Comparison of ENCODE assay signal across 23 mouse cellular contexts in genomic region chr1:64721034-64721587, GRCm38 (mm10). TPM values are rescaled to one million over a fixed set of nuclear protein-coding genes. Genes with fewer than 3 reads are reported as not detected.
A peak's percentile ranks its signal among the peaks of the same experiment; 100 is the strongest.
DNase-seq lines count a peak whose midpoint lies in the region; ATAC-seq lines count a peak whose summit lies in the region.
"Had no signal": no experiment of that assay in that cellular context is flagged by ENCODE, and none has a peak within 500 bp of the region (broad histone marks: within the 10 kb centered on the region; RNA-seq: fewer than 3 reads in every experiment).

No protein-coding gene starts in this region.

- no peak for DNase-seq in embryonic facial prominence, embryonic 11.5 days (ENCODE audit: low spot score)
- no peak for DNase-seq in embryonic facial prominence, embryonic 10.5 days (ENCODE audit: low spot score)
- DNase-seq in midbrain, embryonic 11.5 days (ENCODE audit: low spot score, missing footprints), result no peak
- peak; percentile 33 for DNase-seq in hindbrain, embryonic 14.5 days (ENCODE audit: low spot score)
- DNase-seq in neural tube, embryonic 10.5 days (ENCODE audit: extremely low spot score, low spot score), result no peak
- DNase-seq in kidney, adult 8-10 months, result no peak
- DNase-seq: adrenal gland, postnatal 14 days; cerebellum, adult 9-10 months; heart, postnatal 4 days; kidney, postnatal 4 days; layer of hippocampus, adult 9-11 months; left cerebral cortex, postnatal 4 days; lung, embryonic 14.5 days; retina, postnatal 1 day; right cerebral cortex, postnatal 25 days; spleen, adult 18-20 months had no signal

- H3K9ac ChIP-seq in embryonic facial prominence, embryonic 11.5 days (replicated peaks; ENCODE audit: low read length), result no peak overlapping the region
- no peak overlapping the region for H3K9ac ChIP-seq in midbrain, embryonic 13.5 days (replicated peaks)
- H3K9ac ChIP-seq in midbrain, embryonic 11.5 days (ENCODE audit: low read length), result no peak overlapping the region
- no peak overlapping the region for H3K9ac ChIP-seq in hindbrain, embryonic 14.5 days
- H3K9ac ChIP-seq: heart, embryonic 15.5 days; kidney, embryonic 15.5 days; limb, embryonic 15.5 days; liver, embryonic 14.5 days; lung, embryonic 14.5 days had no signal

- 80% methylated on average over 10 of the region's 10 CpGs for WGBS in embryonic facial prominence, embryonic 11.5 days
- 83% methylated on average over 10 of the region's 10 CpGs for WGBS in embryonic facial prominence, embryonic 10.5 days
- 59% methylated on average over 10 of the region's 10 CpGs for WGBS in midbrain, embryonic 13.5 days
- WGBS in midbrain, embryonic 11.5 days, result 73% methylated on average over 10 of the region's 10 CpGs
- 39% methylated on average over 10 of the region's 10 CpGs for WGBS in hindbrain, embryonic 14.5 days

- H3K27ac ChIP-seq in embryonic facial prominence, embryonic 11.5 days (replicated peaks; ENCODE audit: low read depth, low read length), result no peak overlapping the region
- no peak overlapping the region for H3K27ac ChIP-seq in embryonic facial prominence, embryonic 10.5 days (replicated peaks)
- no peak overlapping the region for H3K27ac ChIP-seq in midbrain, embryonic 13.5 days
- H3K27ac ChIP-seq in midbrain, embryonic 11.5 days (ENCODE audit: low read depth, low read length), result no peak overlapping the region
- no peak overlapping the region for H3K27ac ChIP-seq in hindbrain, embryonic 14.5 days
- H3K27ac ChIP-seq: heart, embryonic 15.5 days; kidney, embryonic 15.5 days; limb, embryonic 15.5 days; liver, embryonic 14.5 days had no signal

- no peak overlapping the region for H3K4me2 ChIP-seq in embryonic facial prominence, embryonic 11.5 days (ENCODE audit: low read depth, low read length)
- no peak overlapping the region for H3K4me2 ChIP-seq in midbrain, embryonic 13.5 days (replicated peaks)
- H3K4me2 ChIP-seq in midbrain, embryonic 11.5 days, result no peak overlapping the region
- H3K4me2 ChIP-seq in hindbrain, embryonic 14.5 days (replicated peaks), result no peak overlapping the region
- H3K4me2 ChIP-seq: heart, embryonic 15.5 days; kidney, embryonic 15.5 days; limb, embryonic 15.5 days; lung, embryonic 14.5 days had no signal

- no peaks in the 10 kb centered on the region for H3K27me3 ChIP-seq in embryonic facial prominence, embryonic 11.5 days (ENCODE audit: control insufficient read depth, insufficient read depth, low read length)
- H3K27me3 ChIP-seq in embryonic facial prominence, embryonic 10.5 days (replicated peaks; ENCODE audit: low read depth, poor library complexity, severe bottlenecking), result no peaks in the 10 kb centered on the region
- no peaks in the 10 kb centered on the region for H3K27me3 ChIP-seq in midbrain, embryonic 13.5 days
- H3K27me3 ChIP-seq in midbrain, embryonic 11.5 days (ENCODE audit: control insufficient read depth, insufficient read depth, low read length), result no peaks in the 10 kb centered on the region
- H3K27me3 ChIP-seq in hindbrain, embryonic 14.5 days (ENCODE audit: control insufficient read depth, insufficient read depth, low read length), result no peaks in the 10 kb centered on the region
- H3K27me3 ChIP-seq: heart, embryonic 15.5 days; kidney, embryonic 15.5 days; limb, embryonic 15.5 days had no signal

- no peak overlapping the region for H3K4me3 ChIP-seq in embryonic facial prominence, embryonic 11.5 days (ENCODE audit: low read depth, low read length)
- H3K4me3 ChIP-seq in embryonic facial prominence, embryonic 10.5 days, result no peak overlapping the region
- no peak overlapping the region for H3K4me3 ChIP-seq in midbrain, embryonic 13.5 days (replicated peaks)
- H3K4me3 ChIP-seq in midbrain, embryonic 11.5 days (ENCODE audit: low read depth, low read length), result no peak overlapping the region
- H3K4me3 ChIP-seq in hindbrain, embryonic 14.5 days (replicated peaks; ENCODE audit: low read length), result no peak overlapping the region
- H3K4me3 ChIP-seq: heart, embryonic 15.5 days; kidney, embryonic 15.5 days; limb, embryonic 15.5 days had no signal

- no peaks in the 10 kb centered on the region for H3K36me3 ChIP-seq in embryonic facial prominence, embryonic 11.5 days (replicated peaks; ENCODE audit: control insufficient read depth, insufficient read depth, low read depth, low read length)
- peaks cover 80% of the 10 kb centered on the region for H3K36me3 ChIP-seq in embryonic facial prominence, embryonic 10.5 days (replicated peaks)
- peaks cover 41% of the 10 kb centered on the region for H3K36me3 ChIP-seq in midbrain, embryonic 13.5 days
- no peaks in the 10 kb centered on the region for H3K36me3 ChIP-seq in midbrain, embryonic 11.5 days (ENCODE audit: control insufficient read depth, insufficient read depth, low read length)
- H3K36me3 ChIP-seq in hindbrain, embryonic 14.5 days (replicated peaks; ENCODE audit: control insufficient read depth, insufficient read depth), result peaks cover 50% of the 10 kb centered on the region

- ATAC-seq in embryonic facial prominence, embryonic 11.5 days (replicated peaks; ENCODE audit: insufficient number of reproducible peaks, low FRiP score, low TSS enrichment, low read depth), result 0 out of 2 replicates have a peak, but pooled peaks have one; percentile 29
- ATAC-seq in midbrain, embryonic 13.5 days, result peak; percentile 37; the same call in 1 of the 2 replicates
- ATAC-seq in midbrain, embryonic 11.5 days (ENCODE audit: low FRiP score), result no peak
- ATAC-seq in hindbrain, embryonic 14.5 days (ENCODE audit: low FRiP score), result peak; percentile 57; the same call in 1 of the 2 replicates
- ATAC-seq in frontal cortex, adult (ENCODE audit: low TSS enrichment), result no peak
- ATAC-seq: intestine, postnatal 0 days had no signal

- no peaks in the 10 kb centered on the region for H3K4me1 ChIP-seq in embryonic facial prominence, embryonic 11.5 days (ENCODE audit: control insufficient read depth, insufficient read depth, low read length)
- no peaks in the 10 kb centered on the region for H3K4me1 ChIP-seq in embryonic facial prominence, embryonic 10.5 days
- peaks cover 7% of the 10 kb centered on the region for H3K4me1 ChIP-seq in midbrain, embryonic 13.5 days (replicated peaks)
- no peaks in the 10 kb centered on the region for H3K4me1 ChIP-seq in midbrain, embryonic 11.5 days (ENCODE audit: control insufficient read depth, insufficient read depth, low read length)
- no peaks in the 10 kb centered on the region for H3K4me1 ChIP-seq in hindbrain, embryonic 14.5 days (replicated peaks; ENCODE audit: control insufficient read depth, insufficient read depth, low read length)
- H3K4me1 ChIP-seq: kidney, embryonic 15.5 days; limb, embryonic 15.5 days had no signal

- no peaks in the 10 kb centered on the region for H3K9me3 ChIP-seq in embryonic facial prominence, embryonic 11.5 days (replicated peaks; ENCODE audit: control insufficient read depth, low read length)
- no peaks in the 10 kb centered on the region for H3K9me3 ChIP-seq in embryonic facial prominence, embryonic 10.5 days
- no peaks in the 10 kb centered on the region for H3K9me3 ChIP-seq in midbrain, embryonic 13.5 days
- no peaks in the 10 kb centered on the region for H3K9me3 ChIP-seq in midbrain, embryonic 11.5 days (ENCODE audit: control insufficient read depth, low read length)
- no peaks in the 10 kb centered on the region for H3K9me3 ChIP-seq in hindbrain, embryonic 14.5 days (ENCODE audit: control insufficient read depth, low read length)
- H3K9me3 ChIP-seq: heart, embryonic 15.5 days; kidney, embryonic 15.5 days; limb, embryonic 15.5 days had no signal

RNA-seq across cellular contexts. Expression of gene Fzd5, which starts 16.4 kb away (rescaled TPM):
- 2.9 and 3.1 TPM in 2 replicates for polyA plus RNA-seq in embryonic facial prominence, embryonic 11.5 days (2014; fragmentation: Nextera tagmentation; extraction: Ambion mirVana)
- polyA plus RNA-seq in embryonic facial prominence, embryonic 10.5 days (2016; fragmentation: Nextera tagmentation; extraction: Ambion mirVana), result 1.8 and 2.0 TPM in 2 replicates
- 0.40 and 0.46 TPM in 2 replicates for polyA plus RNA-seq in midbrain, embryonic 13.5 days (2015; fragmentation: Nextera tagmentation; extraction: Ambion mirVana)
- 0.18 and 0.52 TPM in 2 replicates for polyA plus RNA-seq in midbrain, embryonic 11.5 days (2014; fragmentation: Nextera tagmentation; extraction: Ambion mirVana)
- polyA plus RNA-seq in hindbrain, embryonic 14.5 days (2014; fragmentation: Nextera tagmentation; extraction: Ambion mirVana), result 0.23 and 0.29 TPM in 2 replicates

RNA-seq across cellular contexts. Expression of gene Ccnyl1, which starts 30.9 kb away (rescaled TPM):
- polyA plus RNA-seq in embryonic facial prominence, embryonic 11.5 days (2014; fragmentation: Nextera tagmentation; extraction: Ambion mirVana), result 10.9 and 13.7 TPM in 2 replicates
- polyA plus RNA-seq in embryonic facial prominence, embryonic 10.5 days (2016; fragmentation: Nextera tagmentation; extraction: Ambion mirVana), result 5.8 and 6.1 TPM in 2 replicates
- polyA plus RNA-seq in midbrain, embryonic 13.5 days (2015; fragmentation: Nextera tagmentation; extraction: Ambion mirVana), result 5.0 and 6.0 TPM in 2 replicates
- polyA plus RNA-seq in midbrain, embryonic 11.5 days (2014; fragmentation: Nextera tagmentation; extraction: Ambion mirVana), result 10.2 and 12.9 TPM in 2 replicates
- 7.0 and 7.6 TPM in 2 replicates for polyA plus RNA-seq in hindbrain, embryonic 14.5 days (2014; fragmentation: Nextera tagmentation; extraction: Ambion mirVana)

Comparison
In these comparisons a context has a peak if more than half of its experiments do, and no peak if none do; other contexts are left out.
1. ATAC-seq: peak in embryonic facial prominence, embryonic 11.5 days (single experiment), midbrain, embryonic 13.5 days (single experiment) and hindbrain, embryonic 14.5 days (single experiment); none in midbrain, embryonic 11.5 days (single experiment) and frontal cortex, adult (single experiment).